Mouse (Mus musculus): ENCODE measurements around the gene 2310034G01Rik. TPM values are rescaled to one million over a fixed set of nuclear protein-coding genes. Genes with fewer than 3 reads are reported as not detected.
A peak's percentile ranks its signal among the peaks of the same experiment; 100 is the strongest.

The 2310034G01Rik gene
- total RNA-seq, 2 experiments from 2014 or later: 0.36 to 0.70 TPM

DNA sequence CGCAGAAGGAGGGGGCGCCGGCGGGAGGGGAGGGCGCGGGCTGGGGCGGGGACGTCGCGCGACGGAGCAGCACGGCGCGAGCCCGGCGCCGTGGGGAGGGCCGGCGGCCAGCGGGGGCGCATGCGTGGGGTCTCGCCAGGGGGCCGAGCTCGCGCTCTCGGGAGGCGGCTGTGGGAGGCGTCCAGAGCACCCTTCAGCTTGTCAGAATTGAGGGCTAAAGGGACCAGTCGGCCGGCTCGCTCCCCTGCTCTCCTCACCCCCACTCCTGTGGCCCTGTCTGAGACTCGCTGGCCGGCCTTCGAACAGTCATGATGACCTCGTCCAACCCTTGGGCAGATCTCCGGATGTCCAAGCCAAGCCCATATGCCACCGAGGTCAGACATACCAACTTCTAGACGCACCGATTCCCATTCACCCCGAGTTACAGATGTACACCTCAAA, 32.1 kb downstream of the 2310034G01Rik start:
- intact Hi-C loops (cut with DNase I): no loop called here

DNA sequence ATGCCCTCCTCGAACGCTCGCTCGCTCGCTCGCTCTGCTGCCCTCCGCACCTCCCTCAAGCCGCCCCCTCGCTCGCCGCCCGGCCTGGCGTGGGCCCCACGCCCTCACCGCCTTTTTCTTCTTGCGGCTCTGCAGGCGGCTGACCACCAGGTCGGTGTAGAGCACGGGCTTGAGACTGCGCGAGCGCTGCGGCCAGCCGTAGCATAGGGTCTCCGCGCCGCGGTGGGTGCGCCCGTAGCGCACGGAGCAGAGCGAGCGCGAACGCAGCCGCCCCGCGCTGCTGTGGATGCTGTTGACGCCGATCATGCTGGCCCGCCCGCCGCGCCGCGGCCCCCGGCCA, 32.6 kb downstream of the 2310034G01Rik start:
- DNase-seq (ENCODE audit: low spot score): no peak

More for the DNA sequence above, 32.1 kb downstream of the 2310034G01Rik start:
- DNase-seq (ENCODE audit: low spot score): no peak

DNA sequence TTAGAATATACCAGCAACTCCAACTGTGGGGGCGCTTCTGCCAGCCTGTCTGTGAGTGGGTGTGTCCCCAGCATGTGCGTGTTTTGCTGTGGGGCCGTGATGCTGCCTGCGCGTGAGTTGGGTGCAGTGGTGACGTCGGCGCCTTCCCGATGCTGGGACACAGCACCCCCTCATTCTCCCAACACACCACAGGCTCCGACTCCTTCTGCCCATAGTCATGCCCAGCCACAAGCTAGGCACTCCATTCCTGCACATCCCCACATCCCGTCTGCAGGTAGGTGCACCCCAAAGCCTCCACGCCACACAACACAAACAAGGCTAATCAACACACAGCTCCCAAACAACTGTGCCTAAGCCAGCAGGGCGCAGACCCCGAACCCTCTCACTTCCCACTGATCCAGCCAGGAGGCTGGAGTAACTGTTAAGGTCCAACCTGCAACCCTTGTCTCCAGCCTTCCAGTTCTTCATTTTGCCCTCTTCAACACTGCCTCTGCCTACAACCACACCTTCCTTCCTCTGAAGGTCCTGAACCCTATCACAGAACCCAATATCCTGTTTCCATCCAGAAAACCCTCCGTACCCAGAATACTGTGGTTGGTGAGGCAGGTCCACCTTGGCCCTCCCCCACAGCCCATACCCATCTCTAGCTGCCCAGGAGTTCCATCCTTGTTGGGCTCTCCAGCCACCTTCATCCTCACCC, 33.1 kb downstream of the 2310034G01Rik start:
- intact Hi-C loops (cut with DNase I): no loop called here
- DNase-seq (ENCODE audit: low spot score): no peak

More for the DNA sequence above, 32.6 kb downstream of the 2310034G01Rik start:
- intact Hi-C loops (cut with DNase I): no loop called here

DNA sequence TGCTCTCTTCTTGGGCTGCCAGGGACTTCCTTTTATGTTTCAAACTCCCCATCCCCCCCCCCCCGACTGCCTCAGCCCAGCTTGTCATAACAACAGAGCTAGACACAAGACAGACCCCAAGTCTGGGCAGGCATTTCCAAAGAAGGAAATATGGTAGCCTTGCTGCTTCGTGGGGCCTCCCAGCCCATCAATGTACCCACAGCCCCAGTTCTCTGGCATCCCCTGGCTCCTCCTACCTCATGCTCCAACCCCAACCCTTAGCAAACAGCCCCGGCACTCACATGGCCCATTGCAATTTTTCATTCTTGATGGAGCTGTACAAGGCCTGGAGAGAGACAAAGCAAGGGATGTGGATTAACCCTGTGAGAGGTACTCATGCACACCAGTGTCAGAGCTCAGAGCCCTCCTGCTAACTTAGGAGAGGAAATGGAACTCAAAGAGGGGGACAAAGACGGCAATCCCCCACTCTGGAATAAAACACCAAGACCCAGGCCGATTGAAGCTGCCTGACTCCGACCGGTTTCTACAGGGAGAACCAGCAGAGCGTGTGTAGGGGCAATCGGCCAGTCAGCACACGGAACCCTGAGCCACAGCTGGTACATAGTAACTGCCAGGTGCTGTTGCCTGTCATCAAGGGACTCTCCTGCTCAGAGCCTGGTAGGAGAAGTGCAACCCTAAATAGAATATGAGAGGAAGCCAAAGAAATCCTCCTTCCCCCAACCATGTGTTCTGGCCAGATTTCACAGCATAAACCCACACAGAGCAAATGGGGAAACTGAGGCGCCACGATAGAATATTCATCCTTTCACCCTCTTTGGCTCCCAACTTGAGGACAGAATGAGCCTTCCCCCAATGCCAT, 34.1 kb downstream of the 2310034G01Rik start:
- DNase-seq (ENCODE audit: low spot score): no peak
- intact Hi-C loops (cut with DNase I): no loop called here

DNA sequence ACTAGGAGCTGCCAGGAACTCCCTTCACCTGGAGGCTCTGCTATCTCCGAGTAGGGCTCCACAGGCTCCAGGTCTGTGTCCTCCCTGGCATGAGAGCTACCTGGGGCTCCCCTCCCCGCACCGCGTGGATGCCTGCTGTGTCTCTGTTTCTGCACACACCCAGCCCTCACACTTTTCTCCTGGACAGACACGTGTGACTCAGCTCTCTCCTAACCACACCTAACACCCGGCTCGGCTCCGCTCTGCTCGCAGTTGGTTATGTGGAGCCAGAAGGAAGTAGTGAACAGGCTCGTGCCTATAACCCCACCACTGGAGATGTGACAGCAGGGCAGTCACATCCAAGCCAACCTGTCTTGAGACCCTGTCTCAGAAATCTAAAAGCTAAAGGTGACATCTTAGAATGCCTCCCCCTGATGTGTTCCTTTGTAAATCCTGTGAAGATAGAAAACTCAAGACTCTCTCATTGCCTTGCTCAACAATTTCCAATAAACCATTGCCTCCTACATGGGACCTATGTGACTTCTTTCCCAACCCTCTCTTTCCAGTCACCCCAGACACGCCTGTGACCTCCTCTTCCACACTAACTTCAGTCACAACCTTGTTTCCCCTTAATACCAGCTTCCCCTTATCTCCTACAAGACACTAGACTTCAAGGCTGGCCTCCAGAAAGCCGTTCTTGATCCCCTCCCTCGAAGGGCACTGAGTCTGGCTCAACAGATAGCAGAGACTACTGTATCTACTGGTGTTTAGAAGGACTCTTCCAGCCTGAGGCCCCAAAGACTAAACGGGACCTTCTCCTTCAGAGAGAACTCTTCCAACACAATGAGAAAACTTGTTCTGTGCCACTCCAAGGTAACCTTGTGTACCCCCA, 35.0 kb downstream of the 2310034G01Rik start:
- intact Hi-C loops (cut with DNase I): no loop called here
- DNase-seq (ENCODE audit: low spot score): no peak

DNA sequence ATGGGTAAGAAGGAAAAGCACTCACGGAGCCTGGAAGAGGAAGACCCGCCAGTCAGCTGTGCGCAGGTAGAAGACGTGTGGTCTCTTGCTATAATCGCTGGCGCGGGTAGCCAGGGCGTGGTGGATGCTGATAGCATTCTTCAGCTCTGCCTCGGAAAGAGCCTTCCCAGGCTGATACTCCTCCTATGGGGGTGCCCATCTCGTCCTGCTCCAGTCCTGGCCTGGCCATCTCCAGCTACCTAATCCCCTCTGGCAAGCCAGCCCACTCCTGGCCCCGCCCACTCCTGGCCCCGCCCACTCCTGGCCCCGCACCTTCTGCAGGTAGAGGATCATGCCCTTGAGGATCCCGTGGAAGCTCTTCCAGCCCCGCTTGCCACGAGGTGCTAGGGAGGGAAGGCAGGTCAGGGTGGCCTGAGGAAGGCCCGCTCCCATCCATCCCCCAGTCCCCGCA, 35.9 kb downstream of the 2310034G01Rik start:
- intact Hi-C loops (cut with DNase I): no loop called here
- DNase-seq (ENCODE audit: low spot score): no peak

DNA sequence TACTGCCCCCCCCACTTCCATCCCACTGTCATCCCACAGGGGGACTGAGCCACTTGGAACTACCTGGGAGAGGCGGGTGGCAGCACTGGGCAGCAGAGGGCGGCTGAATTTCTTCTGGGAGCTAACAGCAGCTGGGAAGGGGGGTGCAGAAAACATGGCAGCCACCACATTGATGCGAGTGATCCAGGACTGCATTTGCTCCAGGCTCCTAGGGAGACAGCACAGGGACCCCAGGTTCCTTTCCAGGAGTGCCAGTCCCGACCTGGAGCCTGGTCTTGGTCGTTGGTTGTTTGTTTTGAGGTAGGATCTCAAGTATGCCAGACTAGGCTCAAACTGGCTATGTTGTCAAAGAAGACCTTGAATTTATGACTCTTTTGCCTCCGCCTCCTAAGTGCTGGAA, 36.5 kb downstream of the 2310034G01Rik start:
- DNase-seq (ENCODE audit: low spot score): no peak
- intact Hi-C loops (cut with DNase I): no loop called here

DNA sequence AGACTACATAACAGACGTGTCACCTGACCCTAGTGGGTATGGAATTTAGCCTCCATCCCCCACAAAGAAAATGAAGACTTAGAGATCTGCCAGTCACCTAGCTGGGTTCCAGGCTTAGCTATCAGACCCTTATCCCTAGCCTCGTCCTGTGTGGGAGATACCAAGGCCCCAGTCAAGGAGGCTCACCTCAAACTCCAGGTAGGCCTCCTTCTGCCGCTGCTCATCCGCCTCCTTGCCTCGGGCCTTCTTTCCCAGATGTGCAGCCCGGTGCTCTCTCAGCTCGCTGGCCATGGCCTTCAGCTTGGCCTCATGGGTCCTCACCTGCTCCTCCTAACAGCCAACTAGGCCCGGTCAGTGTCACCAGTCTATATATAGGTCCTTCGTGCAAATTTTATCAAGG, 37.0 kb downstream of the 2310034G01Rik start:
- intact Hi-C loops (cut with DNase I): no loop called here
- DNase-seq (ENCODE audit: low spot score): no peak

DNA sequence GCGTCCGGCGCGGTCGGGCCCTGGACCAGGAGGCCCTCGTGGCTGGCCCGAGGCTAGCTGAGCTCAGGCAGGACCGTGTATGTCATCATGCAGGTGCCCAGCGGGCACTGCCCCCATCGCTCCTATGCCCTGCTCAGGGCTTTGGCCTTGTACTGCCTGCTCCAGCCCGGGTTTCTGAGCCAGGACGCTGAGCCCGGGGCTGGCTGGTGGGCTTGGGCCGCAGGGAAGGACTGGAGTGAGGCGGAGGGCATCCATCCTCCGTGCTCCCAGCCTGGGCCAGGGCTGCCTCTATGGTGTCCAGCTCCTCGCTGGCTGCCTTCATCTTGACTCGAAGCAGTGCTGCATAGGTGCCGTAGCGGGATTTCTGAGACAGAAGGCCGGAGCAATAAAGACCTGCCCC, 37.5 kb downstream of the 2310034G01Rik start:
- DNase-seq (ENCODE audit: low spot score): no peak
- intact Hi-C loops (cut with DNase I): no loop called here

DNA sequence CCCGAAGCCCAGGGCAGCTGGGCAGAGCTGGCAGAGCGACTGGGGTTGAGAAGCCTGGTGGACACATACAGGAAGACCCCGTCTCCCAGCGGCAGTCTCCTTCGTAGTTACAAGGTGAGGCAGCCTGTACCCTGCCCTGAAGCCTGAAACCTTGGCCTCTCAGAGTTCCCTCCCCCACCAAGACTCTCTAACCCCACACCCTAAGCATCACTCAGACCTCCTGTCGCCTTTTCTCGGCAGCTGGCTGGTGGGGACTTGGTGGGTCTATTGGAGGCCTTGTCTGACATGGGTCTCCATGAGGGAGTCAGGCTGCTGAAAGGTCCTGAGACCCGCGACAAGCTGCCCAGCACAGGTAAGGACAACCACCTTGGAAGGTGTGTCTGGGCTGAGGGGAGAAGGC, 38.8 kb downstream of the 2310034G01Rik start:
- intact Hi-C loops (cut with DNase I): no loop called here
- DNase-seq (ENCODE audit: low spot score): no peak

DNA sequence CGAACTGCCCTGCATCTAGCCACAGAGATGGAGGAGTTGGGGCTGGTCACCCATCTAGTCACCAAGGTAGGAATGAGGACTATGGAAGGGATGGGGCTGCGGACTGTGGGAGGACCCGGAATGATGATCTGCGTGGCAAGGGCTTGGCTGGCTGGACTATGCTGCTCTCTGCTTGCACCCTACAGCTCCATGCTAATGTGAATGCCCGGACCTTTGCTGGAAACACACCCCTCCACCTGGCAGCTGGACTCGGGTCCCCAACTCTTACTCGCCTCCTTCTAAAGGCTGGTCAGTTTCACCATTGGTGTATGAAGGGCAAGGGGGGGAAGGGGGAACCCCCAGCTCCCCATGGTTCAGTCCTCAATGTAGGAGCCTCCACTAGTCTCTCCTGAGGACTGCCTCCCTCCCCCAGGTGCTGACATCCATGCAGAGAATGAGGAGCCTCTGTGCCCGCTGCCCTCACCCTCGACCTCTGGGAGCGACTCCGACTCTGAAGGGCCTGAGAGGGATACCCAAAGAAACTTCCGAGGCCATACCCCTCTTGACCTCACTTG, 39.7 kb downstream of the 2310034G01Rik start:
- DNase-seq (ENCODE audit: low spot score): no peak
- intact Hi-C loops (cut with DNase I): no loop called here

DNA sequence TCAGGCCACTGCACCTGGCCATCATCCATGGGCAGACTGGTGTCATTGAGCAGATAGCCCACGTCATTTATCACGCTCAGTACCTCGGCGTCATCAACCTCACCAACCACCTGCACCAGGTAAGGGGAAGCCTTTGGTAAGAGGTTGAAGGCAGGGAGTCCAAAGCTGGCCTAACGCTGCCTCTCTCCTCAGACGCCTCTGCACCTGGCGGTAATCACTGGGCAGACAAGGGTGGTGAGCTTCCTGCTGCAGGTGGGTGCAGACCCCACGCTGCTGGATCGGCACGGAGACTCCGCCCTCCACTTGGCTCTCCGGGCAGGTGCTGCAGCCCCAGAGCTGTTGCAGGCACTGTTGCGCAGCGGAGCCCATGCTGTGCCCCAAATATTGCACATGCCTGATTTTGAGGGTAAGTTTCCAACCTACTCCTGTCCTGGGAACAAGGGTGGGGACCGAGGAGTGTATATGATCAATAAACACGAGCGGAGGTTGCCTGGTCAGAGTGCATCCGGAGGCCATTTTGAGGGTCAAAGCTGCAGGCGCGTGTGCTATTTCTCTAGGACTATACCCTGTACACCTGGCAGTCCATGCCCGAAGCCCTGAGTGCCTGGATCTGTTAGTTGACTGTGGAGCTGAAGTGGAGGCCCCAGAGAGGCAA, 40.3 kb downstream of the 2310034G01Rik start:
- DNase-seq (ENCODE audit: low spot score): no peak
- intact Hi-C loops (cut with DNase I): loop anchor here (2.0 kb wide), 1 partner anchor 17 kb away; the partner anchor contains the start of gene Psd

DNA sequence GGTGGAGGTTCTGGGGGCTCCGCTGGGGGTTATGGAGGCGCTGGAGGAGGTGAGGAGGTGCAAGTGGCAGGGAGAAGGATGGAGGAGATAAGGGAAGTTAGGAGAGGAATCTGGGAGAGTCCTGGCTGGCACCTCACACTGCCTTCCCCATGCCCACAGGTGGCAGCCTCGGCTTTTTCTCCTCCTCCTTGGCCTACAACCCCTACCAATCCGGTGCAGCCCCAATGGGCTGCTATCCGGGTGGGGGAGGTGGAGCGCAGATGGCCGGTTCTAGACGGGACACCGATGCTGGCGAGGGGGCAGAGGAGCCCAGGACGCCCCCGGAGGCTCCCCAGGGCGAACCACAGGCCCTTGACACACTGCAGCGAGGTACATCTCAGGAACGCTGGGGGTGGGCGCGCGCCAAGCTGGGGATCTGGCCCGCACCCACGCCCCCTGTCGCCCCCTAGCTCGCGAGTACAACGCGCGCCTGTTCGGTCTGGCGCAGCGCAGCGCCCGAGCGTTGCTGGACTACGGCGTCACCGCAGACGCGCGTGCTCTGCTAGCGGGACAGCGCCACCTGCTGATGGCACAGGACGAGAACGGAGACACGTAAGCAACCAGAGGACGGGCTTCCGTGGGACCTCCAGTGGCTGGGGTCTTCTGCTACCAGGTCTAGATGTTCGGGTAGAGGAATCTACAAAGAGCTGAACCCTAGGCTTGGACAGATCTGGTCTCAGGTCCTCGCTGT, 41.2 kb downstream of the 2310034G01Rik start:
- intact Hi-C loops (cut with DNase I): loop anchor here (2.0 kb wide), 1 partner anchor 18 kb away; the partner anchor contains the start of gene Psd
- DNase-seq (ENCODE audit: low spot score): peak; percentile 46

DNA sequence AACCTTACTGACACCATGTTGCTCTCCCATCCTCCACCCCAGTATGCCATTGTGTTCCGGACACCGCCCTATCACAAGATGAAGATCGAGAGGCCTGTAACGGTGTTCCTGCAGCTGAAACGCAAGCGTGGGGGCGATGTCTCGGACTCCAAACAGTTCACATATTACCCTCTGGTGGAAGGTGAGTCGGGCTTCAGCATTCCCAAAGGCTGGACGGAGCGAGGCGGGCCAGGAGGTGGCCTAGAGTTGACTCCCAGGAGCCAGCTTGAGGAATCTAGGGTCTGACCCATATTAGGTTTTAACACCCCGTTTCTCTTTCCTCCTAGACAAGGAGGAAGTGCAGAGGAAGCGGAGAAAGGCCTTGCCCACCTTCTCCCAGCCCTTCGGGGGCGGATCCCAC, 41.8 kb downstream of the 2310034G01Rik start:
- intact Hi-C loops (cut with DNase I): loop anchor here (2.0 kb wide), 1 partner anchor 18 kb away; the partner anchor contains the start of gene Psd
- no peak for DNase-seq (ENCODE audit: low spot score)

DNA sequence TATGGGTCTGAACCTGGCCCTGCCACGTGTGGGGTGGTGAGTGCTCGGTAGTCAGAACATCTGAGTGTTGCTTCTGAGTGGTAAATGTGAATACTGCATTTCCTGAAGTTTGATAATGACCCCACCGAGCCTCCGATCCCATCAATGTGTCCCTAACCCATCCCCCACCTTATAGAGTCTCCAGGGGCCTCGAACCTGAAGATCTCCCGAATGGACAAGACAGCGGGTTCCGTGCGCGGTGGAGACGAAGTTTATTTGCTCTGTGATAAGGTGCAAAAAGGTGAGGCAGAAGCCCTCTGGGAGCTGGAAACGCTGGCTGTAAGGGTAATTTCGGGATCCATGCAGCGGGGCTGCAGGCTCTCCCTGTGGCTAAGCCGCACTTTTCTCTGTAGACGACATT, 42.3 kb downstream of the 2310034G01Rik start:
- intact Hi-C loops (cut with DNase I): loop anchor here (2.0 kb wide), 1 partner anchor 19 kb away; the partner anchor contains the start of gene Psd
- no peak for DNase-seq (ENCODE audit: low spot score)

DNA sequence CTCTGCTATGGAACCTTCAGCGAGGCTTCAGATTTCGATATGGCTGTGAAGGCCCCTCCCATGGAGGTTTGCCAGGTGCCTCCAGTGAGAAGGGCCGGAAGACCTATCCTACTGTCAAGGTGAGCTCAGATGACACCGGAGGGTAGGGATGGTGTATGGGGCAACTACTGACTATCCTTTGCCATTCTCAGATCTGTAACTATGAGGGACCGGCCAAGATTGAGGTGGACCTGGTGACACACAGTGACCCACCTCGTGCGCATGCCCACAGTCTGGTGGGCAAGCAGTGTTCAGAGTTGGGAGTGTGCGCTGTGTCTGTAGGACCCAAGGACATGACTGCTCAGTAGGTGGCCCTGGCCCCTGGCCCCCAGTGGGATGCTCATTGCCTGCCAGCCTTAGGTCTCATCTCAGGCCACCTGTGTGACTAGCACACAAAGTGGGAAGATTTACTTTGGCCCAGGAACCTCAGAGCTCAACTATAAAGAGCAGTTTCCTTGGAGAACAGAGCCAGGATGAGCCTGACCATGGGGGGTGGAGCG, 43.3 kb downstream of the 2310034G01Rik start:
- no peak for DNase-seq (ENCODE audit: low spot score)
- intact Hi-C loops (cut with DNase I): no loop called here

DNA sequence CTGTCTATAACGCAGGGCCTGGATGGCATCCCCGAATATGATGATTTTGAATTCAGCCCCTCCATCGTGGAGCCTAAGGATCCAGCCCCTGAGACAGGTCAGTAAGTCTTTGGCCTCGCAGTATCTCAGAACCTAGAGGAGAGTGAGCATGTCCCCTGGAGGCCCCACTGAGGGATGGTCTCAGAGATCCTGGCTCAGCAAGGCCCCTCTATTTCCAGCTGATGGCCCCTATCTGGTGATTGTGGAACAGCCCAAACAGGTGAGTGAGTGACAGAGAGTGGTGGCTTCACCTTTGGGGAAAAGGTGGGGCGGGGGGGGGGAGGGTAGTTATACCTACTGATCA, 43.9 kb downstream of the 2310034G01Rik start:
- DNase-seq (ENCODE audit: low spot score): no peak
- intact Hi-C loops (cut with DNase I): no loop called here
